Mouse (Mus musculus) MEL (cell line): ENCODE results near the gene Olfr533. TPM values are rescaled to one million over a fixed set of nuclear protein-coding genes. Genes with fewer than 3 reads are reported as not detected.

Experiments used
- DNase-seq: peaks from one replicate; pipeline ENCODE4 v3.0.0; 2011; ENCODE audit warnings: low read depth, low spot score
- H3K27ac ChIP-seq: 2 replicates; pipeline ENCODE4 v1.5.1; 2012; ENCODE audit warnings: low read depth, mild to moderate bottlenecking, control low read depth, low read length, moderate library complexity; ENCODE audit not compliant: control insufficient read depth
- H3K27me3 ChIP-seq, 2 experiments: fragments of 150-350 bp in 1 of 2; sonication (generic) in 1 of 2; 2 replicates each; pipeline ENCODE4 v1.6.1; 2012; ENCODE audit warnings: low read length in 2 of 2, mild to moderate bottlenecking in 2 of 2, improper control_type of control experiment in 1 of 2, moderate library complexity in 1 of 2; ENCODE audit not compliant: insufficient read depth in 2 of 2, control insufficient read depth in 1 of 2
- H3K36me3 ChIP-seq, 2 experiments: 2 replicates each; pipeline ENCODE4 v1.6.1; 2012 to 2014; ENCODE audit warnings: low read length in 2 of 2, improper control_type of control experiment in 1 of 2, inconsistent platforms in 1 of 2, mild to moderate bottlenecking in 1 of 2; ENCODE audit not compliant: insufficient read depth in 2 of 2, control insufficient read depth in 1 of 2
- H3K4me1 ChIP-seq, 2 experiments: fragments of 150-350 bp in 1 of 2; sonication (generic) in 1 of 2; 2 replicates each; pipeline ENCODE4 v1.6.1; 2012; ENCODE audit warnings: low read length in 2 of 2, improper control_type of control experiment in 1 of 2, mild to moderate bottlenecking in 1 of 2; ENCODE audit not compliant: insufficient read depth in 2 of 2, control insufficient read depth in 1 of 2
- H3K4me3 ChIP-seq, 2 experiments: fragments of 150-350 bp in 1 of 2; sonication (generic) in 1 of 2; 2 replicates each; pipeline ENCODE4 v1.5.1; 2012; ENCODE audit warnings: low read depth in 2 of 2, low read length in 2 of 2, mild to moderate bottlenecking in 2 of 2, moderate library complexity in 2 of 2, control low read depth in 1 of 2, improper control_type of control experiment in 1 of 2; ENCODE audit not compliant: control insufficient read depth in 1 of 2, insufficient read depth in 1 of 2
- H3K79me2 ChIP-seq: 2 replicates; pipeline ENCODE4 v1.6.1; 2012; ENCODE audit warnings: mild to moderate bottlenecking, low read length, moderate library complexity; ENCODE audit not compliant: control insufficient read depth, poor library complexity, insufficient read depth
- H3K9ac ChIP-seq: 2 replicates; pipeline ENCODE4 v1.6.1; 2012; ENCODE audit warnings: low read depth, mild to moderate bottlenecking, control low read depth, low read length, moderate library complexity; ENCODE audit not compliant: control insufficient read depth, poor library complexity, severe bottlenecking
- H3K9me3 ChIP-seq: fragments of 150-350 bp; sonication (generic); replicated peaks from 2 replicates; pipeline ENCODE4 v1.6.1; 2012; ENCODE audit warnings: mild to moderate bottlenecking, low read length, improper control_type of control experiment, moderate library complexity; ENCODE audit not compliant: insufficient read depth
- BHLHE40 ChIP-seq: IDR thresholded peaks from 2 replicates; pipeline ENCODE4 v1.6.1; 2012; ENCODE audit warnings: low read depth, mild to moderate bottlenecking, inconsistent platforms, low read length, improper control_type of control experiment, borderline replicate concordance
- CTCF ChIP-seq, 3 experiments: IDR thresholded peaks in 2 of 3; conservative IDR thresholded peaks in 1 of 3; 2 replicates each; pipeline ENCODE4 v1.5.1; 2011 to 2012; ENCODE audit warnings: low read length in 3 of 3, low read depth in 2 of 3, mild to moderate bottlenecking in 2 of 3, improper control_type of control experiment in 1 of 3, inconsistent platforms in 1 of 3, mixed read lengths in 1 of 3, moderate library complexity in 1 of 3; ENCODE audit not compliant: control insufficient read depth in 1 of 3, insufficient read depth in 1 of 3, poor library complexity in 1 of 3, severe bottlenecking in 1 of 3
- ELF1 ChIP-seq: IDR thresholded peaks from 2 replicates; pipeline ENCODE4 v1.6.1; 2014; ENCODE audit warnings: low read depth, mild to moderate bottlenecking, inconsistent platforms, low read length, improper control_type of control experiment, moderate library complexity
- EP300 ChIP-seq, 2 experiments: IDR thresholded peaks; 2 replicates each; pipeline ENCODE4 v1.6.1; 2011; ENCODE audit warnings: improper control_type of control experiment in 2 of 2, low read length in 2 of 2, low read depth in 1 of 2, mild to moderate bottlenecking in 1 of 2
- GATA1 ChIP-seq: IDR thresholded peaks from 2 replicates; pipeline ENCODE4 v1.6.1; 2011; ENCODE audit warnings: low read depth, low read length, improper control_type of control experiment
- HCFC1 ChIP-seq: IDR thresholded peaks from 2 replicates; pipeline ENCODE4 v1.6.1; 2012; ENCODE audit warnings: low read depth, mild to moderate bottlenecking, inconsistent platforms, low read length, improper control_type of control experiment, moderate library complexity
- JUND ChIP-seq: IDR thresholded peaks from 2 replicates; pipeline ENCODE4 v1.6.1; 2011; ENCODE audit warnings: low read depth, mild to moderate bottlenecking, improper control_type of control experiment, low read length
- MAZ ChIP-seq: IDR thresholded peaks from 2 replicates; pipeline ENCODE4 v1.6.1; 2012; ENCODE audit warnings: low read depth, mild to moderate bottlenecking, inconsistent platforms, low read length, improper control_type of control experiment
- MYB ChIP-seq: IDR thresholded peaks from 2 replicates; pipeline ENCODE4 v1.6.1; 2011; ENCODE audit warnings: mild to moderate bottlenecking, low read depth, low read length, improper control_type of control experiment
- NRF1 ChIP-seq: IDR thresholded peaks from 2 replicates; pipeline ENCODE4 v1.6.1; 2014; ENCODE audit warnings: low read depth, mild to moderate bottlenecking, inconsistent platforms, low read length, improper control_type of control experiment, moderate library complexity; ENCODE audit not compliant: poor library complexity, insufficient read depth, severe bottlenecking
- RCOR1 ChIP-seq: IDR thresholded peaks from 2 replicates; pipeline ENCODE4 v1.6.1; 2012; ENCODE audit warnings: low read depth, mild to moderate bottlenecking, inconsistent platforms, low read length, improper control_type of control experiment
- SMC3 ChIP-seq: IDR thresholded peaks from 2 replicates; pipeline ENCODE4 v1.6.1; 2011; ENCODE audit warnings: low read depth, low read length, improper control_type of control experiment
- USF1 ChIP-seq: IDR thresholded peaks from 2 replicates; pipeline ENCODE4 v1.6.1; 2014; ENCODE audit warnings: low read depth, mild to moderate bottlenecking, inconsistent platforms, low read length, improper control_type of control experiment, moderate library complexity
- USF2 ChIP-seq, 2 experiments: IDR thresholded peaks; 2 replicates each; pipeline ENCODE4 v1.6.1; 2011 to 2012; ENCODE audit warnings: improper control_type of control experiment in 2 of 2, low read length in 2 of 2, borderline replicate concordance in 1 of 2, inconsistent platforms in 1 of 2, low read depth in 1 of 2, mild to moderate bottlenecking in 1 of 2; ENCODE audit not compliant: insufficient read depth in 1 of 2
- ZC3H11A ChIP-seq: IDR thresholded peaks from 2 replicates; pipeline ENCODE4 v1.6.1; 2012; ENCODE audit warnings: low read depth, mild to moderate bottlenecking, inconsistent platforms, low read length, improper control_type of control experiment
- polyA plus RNA-seq, 2 experiments: library from polyadenylated mRNA; stranded (reverse) in 1 of 2; unstranded in 1 of 2; fragments of >175 nt in 1 of 2; fragments of >200 nt in 1 of 2; gene quantifications; 2 replicates each; pipeline versions ENCODE4 v1.2.1 to v1.2.4; 2012; ENCODE audit warnings: low replicate concordance in 2 of 2, low read depth in 1 of 2; ENCODE audit not compliant: insufficient read length in 2 of 2, insufficient read depth in 1 of 2, missing spikeins in 1 of 2
- total RNA-seq: library from RNA; depleted of rRNA; stranded (reverse); fragments of 300-350 nt; gene quantifications from 2 replicates; pipeline ENCODE4 v1.2.3, GENCODE M21; 2012

Gene Olfr533
- total and polyA plus RNA-seq, 3 experiments: not detected

- Histone ChIP-seq H3K36me3 (no peaks in the 10 kb centered on the region), H3K79me2 (no peaks in the 10 kb centered on the region), H3K4me1 (no peaks in the 10 kb centered on the region), H3K27ac (no peak overlapping the region), H3K9ac (no peak overlapping the region), H3K4me3 (no peak overlapping the region), H3K27me3 (no peaks in the 10 kb centered on the region), H3K9me3 (no peaks in the 10 kb centered on the region)
- no peak for DNase-seq
- no peak for TF ChIP-seq MYB
- TF ChIP-seq JUND: no peak
- TF ChIP-seq EP300 (IDR thresholded peaks at IDR 0.05; ENCODE audit: low read depth in 1 of 2, low read length in 2 of 2): no peak
- TF ChIP-seq MAZ: no peak
- TF ChIP-seq CTCF (IDR thresholded peaks at IDR 0.05 in 2 of 3, conservative IDR thresholded peaks at IDR 0.05 in 1 of 3; ENCODE audit: control insufficient read depth in 1 of 3, insufficient read depth in 1 of 3, low read depth in 2 of 3, low read length in 3 of 3, poor library complexity in 1 of 3, severe bottlenecking in 1 of 3): no peak
- TF ChIP-seq HCFC1: no peak
- no peak for TF ChIP-seq SMC3
- no peak for TF ChIP-seq ELF1
- no peak for TF ChIP-seq NRF1
These were observed 14.7 kb downstream of the Olfr533 start for GRCm38 (mm10) chr7:140477886-140478285.

GRCm38 (mm10) chr7:140478733-140479132 lies 15.6 kb downstream of the Olfr533 start:
- Histone ChIP-seq H3K9me3 (no peaks in the 10 kb centered on the region), H3K4me1 (no peaks in the 10 kb centered on the region), H3K27me3 (no peaks in the 10 kb centered on the region)

GRCm38 (mm10) chr7:140483916-140484315 lies 20.7 kb downstream of the Olfr533 start, which contains the start of gene Olfr535:
Gene Olfr535 (plus strand): TSS chr7:140484216.
- no peaks in the 10 kb centered on the region for H3K79me2 ChIP-seq
- no peaks in the 10 kb centered on the region for H3K36me3 ChIP-seq
- DNase-seq: no peak
- no peak within 1 kb of the TSS for H3K4me3 ChIP-seq
- H3K27ac ChIP-seq: no peak within 1 kb of the TSS
- H3K9ac ChIP-seq: no peak within 1 kb of the TSS
- no peaks in the 10 kb centered on the region for H3K9me3 ChIP-seq
- H3K4me1 ChIP-seq: no peaks in the 10 kb centered on the region
- TF ChIP-seq GATA1 (no peak), USF1 (no peak)
- no peaks in the 10 kb centered on the region for H3K27me3 ChIP-seq

More at GRCm38 (mm10) chr7:140478733-140479132, 15.6 kb downstream of the Olfr533 start:
- Histone ChIP-seq H3K36me3 (no peaks in the 10 kb centered on the region), H3K27ac (no peak overlapping the region), H3K79me2 (no peaks in the 10 kb centered on the region), H3K9ac (no peak overlapping the region), H3K4me3 (no peak overlapping the region)
- no peak for DNase-seq
- TF ChIP-seq EP300 (IDR thresholded peaks at IDR 0.05; ENCODE audit: low read depth in 1 of 2, low read length in 2 of 2): no peak
- TF ChIP-seq USF2 (IDR thresholded peaks at IDR 0.05; ENCODE audit: borderline replicate concordance in 1 of 2, insufficient read depth in 1 of 2, low read depth in 1 of 2, low read length in 2 of 2): no peak
- no peak for TF ChIP-seq RCOR1
- no peak for TF ChIP-seq BHLHE40
- no peak for TF ChIP-seq NRF1
- no peak for TF ChIP-seq ZC3H11A
